Mouse (Mus musculus) spleen, postnatal 0 days (tissue): ENCODE data around the gene Gab1. TPM values are rescaled to one million over a fixed set of nuclear protein-coding genes. Genes with fewer than 3 reads are reported as not detected.

Source experiments
- polyA plus RNA-seq: library from polyadenylated mRNA; unstranded; fragments of >200 nt; fragmentation: Nextera tagmentation; extraction: Ambion mirVana; gene quantifications from 2 replicates; pipeline ENCODE4 v1.2.1, GENCODE M21; 2015

The Gab1 gene
- polyA plus RNA-seq = 7.2 and 7.3 TPM in 2 replicates

DNA sequence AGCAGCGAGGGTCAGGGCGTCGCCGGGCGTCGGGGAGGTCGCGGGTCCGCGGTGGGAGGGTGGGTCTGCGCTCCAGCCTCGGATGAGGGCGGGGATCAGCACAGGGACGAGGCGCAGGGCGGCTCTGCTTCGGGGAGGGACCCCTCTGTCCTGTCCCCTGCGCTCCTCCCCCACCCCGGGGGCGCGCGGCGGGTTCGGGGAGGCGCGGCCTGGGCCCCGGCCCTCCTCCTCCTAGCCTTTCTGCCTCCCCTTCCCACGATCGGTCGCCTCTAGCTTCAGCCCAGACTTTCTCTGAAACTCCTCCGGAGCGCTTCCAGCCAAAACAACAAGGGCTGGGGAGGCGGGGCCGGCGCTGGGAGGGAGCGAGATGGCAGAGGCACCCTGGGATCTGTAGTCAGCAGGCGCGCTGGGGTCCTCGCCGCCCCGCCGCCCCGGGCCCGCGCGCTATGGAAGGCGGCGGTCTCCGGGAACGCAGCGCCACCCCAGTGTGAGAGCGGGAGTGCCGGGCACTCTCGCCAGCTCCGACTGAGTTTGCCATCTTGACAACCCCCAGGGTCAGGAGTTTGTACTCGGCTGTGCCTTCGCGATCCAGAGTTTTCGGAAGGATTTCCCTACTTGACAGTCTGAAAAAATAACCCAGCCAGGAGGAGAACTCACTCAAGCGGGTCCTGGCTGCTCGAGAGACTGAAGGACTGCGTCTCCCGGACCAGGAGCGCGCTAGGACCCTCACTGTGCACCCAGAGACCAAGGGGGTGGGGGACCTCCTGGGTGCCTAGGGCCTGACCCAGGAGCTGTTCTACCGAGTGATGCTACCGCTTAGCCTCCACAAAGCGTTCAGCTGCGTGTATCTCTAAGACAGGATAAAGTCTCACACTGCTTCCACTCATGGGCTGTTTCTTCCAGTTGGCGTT lies at the start of gene Gab1:
TSS of gene Gab1 (minus strand) at position 324 of the 911 bp plus-strand sequence.

DNA sequence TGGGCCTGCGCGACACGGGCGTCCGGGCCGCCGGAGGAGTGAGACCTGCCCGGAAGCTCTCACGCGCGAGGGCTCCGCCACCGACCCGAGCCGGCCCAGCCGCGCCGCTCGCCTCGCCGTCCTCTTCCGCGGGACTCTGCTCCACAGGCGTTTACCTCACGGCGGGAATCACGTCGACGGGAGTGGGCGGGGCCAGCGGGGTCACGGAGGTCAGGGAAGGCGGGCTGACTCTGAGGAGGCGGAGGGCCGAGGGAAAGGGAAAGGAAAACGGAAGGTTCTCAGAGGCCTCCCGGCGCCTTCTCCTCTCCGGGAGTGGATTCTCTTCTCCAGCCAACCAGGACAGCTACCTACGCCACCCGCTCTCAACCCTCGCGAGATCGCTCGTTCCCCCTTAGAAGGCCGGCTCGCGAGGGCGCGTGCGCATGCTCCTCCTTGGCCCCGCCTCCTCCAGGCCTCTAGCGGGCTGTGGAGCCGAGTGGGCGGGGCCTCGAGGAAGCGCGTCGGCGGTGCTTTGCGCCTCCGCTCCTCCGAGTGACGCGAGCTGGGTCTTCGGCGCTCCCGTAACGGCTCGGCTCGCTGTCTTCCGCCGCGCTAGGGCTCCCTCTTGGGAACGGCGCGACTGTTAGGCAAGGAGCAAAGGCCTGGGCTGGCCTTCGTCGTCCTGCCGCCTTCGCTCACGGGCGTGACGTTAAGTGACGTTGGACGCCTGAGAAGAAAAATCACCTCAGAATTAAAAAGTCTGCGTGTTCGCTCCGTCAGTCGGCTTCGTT lies 141.0 kb downstream of the Gab1 start, which contains the start of gene Smarca5:
TSS of gene Smarca5 (minus strand) at position 343 of the 770 bp plus-strand sequence.

Other genes with a start within 250 kb of the Gab1 start
- 57.5 and 59.0 TPM in 2 replicates for gene Smarca5, start 141.0 kb downstream of the Gab1 start, polyA plus RNA-seq
- gene Usp38, start 134.4 kb upstream of the Gab1 start, polyA plus RNA-seq = 10.1 and 11.4 TPM in 2 replicates